26 mouse cellular contexts compared by ENCODE assay signal in the genomic region with DNA sequence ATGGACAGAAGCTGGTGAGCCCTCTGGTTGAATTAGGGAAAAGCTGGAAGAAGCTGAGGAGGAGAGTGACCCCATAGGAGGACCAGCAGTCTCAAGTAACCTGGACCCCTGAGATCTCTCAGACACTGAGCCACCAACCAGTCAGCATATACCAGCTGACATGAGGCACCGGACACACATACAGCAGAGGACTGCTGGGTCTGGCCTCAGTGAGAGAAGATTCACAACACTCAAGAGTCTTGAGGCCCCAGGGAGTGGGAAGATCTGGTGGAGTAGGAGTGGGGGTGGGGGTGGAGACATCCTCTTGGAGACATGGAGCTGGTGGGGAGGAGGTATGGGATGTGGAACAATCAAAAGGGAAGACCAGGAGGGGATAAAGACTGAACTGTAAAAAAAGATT.
DNase-seq lines count a peak whose midpoint lies in the region; ATAC-seq lines count a peak whose summit lies in the region.
"Had no signal": no experiment of that assay in that cellular context is flagged by ENCODE, and none has a peak within 500 bp of the region (broad histone marks: within the 10 kb centered on the region; RNA-seq: fewer than 3 reads in every experiment).

No protein-coding gene starts in this region.

- H3K27me3 ChIP-seq in forebrain, embryonic 12.5 days, result no peaks in the 10 kb centered on the region
- no peaks in the 10 kb centered on the region for H3K27me3 ChIP-seq in forebrain, embryonic 10.5 days (ENCODE audit: poor library complexity, severe bottlenecking)
- no peaks in the 10 kb centered on the region for H3K27me3 ChIP-seq in hindbrain, embryonic 12.5 days
- H3K27me3 ChIP-seq in hindbrain, embryonic 14.5 days (ENCODE audit: control insufficient read depth, insufficient read depth, low read length), result no peaks in the 10 kb centered on the region
- no peaks in the 10 kb centered on the region for H3K27me3 ChIP-seq in hindbrain, embryonic 16.5 days (replicated peaks; ENCODE audit: control insufficient read depth, insufficient read depth, low read length)
- H3K27me3 ChIP-seq in hindbrain, embryonic 10.5 days (ENCODE audit: insufficient read depth, poor library complexity, severe bottlenecking), result no peaks in the 10 kb centered on the region
- no peaks in the 10 kb centered on the region for H3K27me3 ChIP-seq in midbrain, embryonic 13.5 days
- no peaks in the 10 kb centered on the region for H3K27me3 ChIP-seq in midbrain, embryonic 11.5 days (ENCODE audit: control insufficient read depth, insufficient read depth, low read length)
- H3K27me3 ChIP-seq: CH12.LX; embryonic facial prominence, embryonic 12.5 days; forebrain, embryonic 13.5 days had no signal

- no peaks in the 10 kb centered on the region for H3K36me3 ChIP-seq in forebrain, embryonic 12.5 days (replicated peaks)
- no peaks in the 10 kb centered on the region for H3K36me3 ChIP-seq in forebrain, embryonic 10.5 days (replicated peaks)
- H3K36me3 ChIP-seq in hindbrain, embryonic 12.5 days, result no peaks in the 10 kb centered on the region
- H3K36me3 ChIP-seq in hindbrain, embryonic 14.5 days (replicated peaks; ENCODE audit: control insufficient read depth, insufficient read depth), result no peaks in the 10 kb centered on the region
- no peaks in the 10 kb centered on the region for H3K36me3 ChIP-seq in hindbrain, embryonic 16.5 days (ENCODE audit: control insufficient read depth, insufficient read depth, low read length)
- no peaks in the 10 kb centered on the region for H3K36me3 ChIP-seq in hindbrain, embryonic 10.5 days
- H3K36me3 ChIP-seq in midbrain, embryonic 13.5 days, result no peaks in the 10 kb centered on the region
- no peaks in the 10 kb centered on the region for H3K36me3 ChIP-seq in midbrain, embryonic 11.5 days (ENCODE audit: control insufficient read depth, insufficient read depth, low read length)
- H3K36me3 ChIP-seq: embryonic facial prominence, embryonic 10.5 days; embryonic facial prominence, embryonic 12.5 days; G1E had no signal

- no peaks in the 10 kb centered on the region for H3K4me1 ChIP-seq in forebrain, embryonic 12.5 days
- no peaks in the 10 kb centered on the region for H3K4me1 ChIP-seq in forebrain, embryonic 10.5 days
- no peaks in the 10 kb centered on the region for H3K4me1 ChIP-seq in hindbrain, embryonic 12.5 days
- no peaks in the 10 kb centered on the region for H3K4me1 ChIP-seq in hindbrain, embryonic 14.5 days (replicated peaks; ENCODE audit: control insufficient read depth, insufficient read depth, low read length)
- H3K4me1 ChIP-seq in hindbrain, embryonic 16.5 days (ENCODE audit: control insufficient read depth, insufficient read depth, low read depth, low read length), result no peaks in the 10 kb centered on the region
- H3K4me1 ChIP-seq in hindbrain, embryonic 10.5 days (replicated peaks), result no peaks in the 10 kb centered on the region
- no peaks in the 10 kb centered on the region for H3K4me1 ChIP-seq in midbrain, embryonic 13.5 days (replicated peaks)
- H3K4me1 ChIP-seq in midbrain, embryonic 11.5 days (ENCODE audit: control insufficient read depth, insufficient read depth, low read length), result no peaks in the 10 kb centered on the region
- H3K4me1 ChIP-seq: embryonic facial prominence, embryonic 10.5 days; embryonic facial prominence, embryonic 12.5 days; forebrain, embryonic 13.5 days had no signal

- no peak overlapping the region for H3K4me2 ChIP-seq in forebrain, embryonic 12.5 days
- H3K4me2 ChIP-seq in hindbrain, embryonic 12.5 days (replicated peaks), result no peak overlapping the region
- H3K4me2 ChIP-seq in hindbrain, embryonic 14.5 days (replicated peaks), result no peak overlapping the region
- H3K4me2 ChIP-seq in hindbrain, embryonic 16.5 days (ENCODE audit: low read length), result no peak overlapping the region
- no peak overlapping the region for H3K4me2 ChIP-seq in midbrain, embryonic 13.5 days (replicated peaks)
- H3K4me2 ChIP-seq in midbrain, embryonic 11.5 days, result no peak overlapping the region
- H3K4me2 ChIP-seq: embryonic facial prominence, embryonic 12.5 days; forebrain, embryonic 13.5 days had no signal

- WGBS in forebrain, embryonic 12.5 days, result 95% methylated on average over 1 of the region's 1 CpGs
- 92% methylated on average over 1 of the region's 1 CpGs for WGBS in forebrain, embryonic 10.5 days
- 89% methylated on average over 1 of the region's 1 CpGs for WGBS in hindbrain, embryonic 12.5 days
- 100% methylated on average over 1 of the region's 1 CpGs for WGBS in hindbrain, embryonic 14.5 days
- WGBS in hindbrain, embryonic 16.5 days, result 96% methylated on average over 1 of the region's 1 CpGs
- 93% methylated on average over 1 of the region's 1 CpGs for WGBS in hindbrain, embryonic 10.5 days
- WGBS in midbrain, embryonic 13.5 days, result 93% methylated on average over 1 of the region's 1 CpGs
- 95% methylated on average over 1 of the region's 1 CpGs for WGBS in midbrain, embryonic 11.5 days

- H3K27ac ChIP-seq in forebrain, embryonic 12.5 days, result no peak overlapping the region
- no peak overlapping the region for H3K27ac ChIP-seq in forebrain, embryonic 10.5 days
- no peak overlapping the region for H3K27ac ChIP-seq in hindbrain, embryonic 12.5 days
- no peak overlapping the region for H3K27ac ChIP-seq in hindbrain, embryonic 14.5 days
- no peak overlapping the region for H3K27ac ChIP-seq in hindbrain, embryonic 16.5 days (ENCODE audit: low read depth, low read length)
- H3K27ac ChIP-seq in hindbrain, embryonic 10.5 days, result no peak overlapping the region
- H3K27ac ChIP-seq in midbrain, embryonic 13.5 days, result no peak overlapping the region
- no peak overlapping the region for H3K27ac ChIP-seq in midbrain, embryonic 11.5 days (ENCODE audit: low read depth, low read length)
- H3K27ac ChIP-seq: embryonic facial prominence, embryonic 10.5 days; embryonic facial prominence, embryonic 12.5 days; forebrain, embryonic 13.5 days had no signal

- no peak overlapping the region for H3K9ac ChIP-seq in forebrain, embryonic 12.5 days
- H3K9ac ChIP-seq in hindbrain, embryonic 12.5 days, result no peak overlapping the region
- no peak overlapping the region for H3K9ac ChIP-seq in hindbrain, embryonic 14.5 days
- no peak overlapping the region for H3K9ac ChIP-seq in hindbrain, embryonic 16.5 days (ENCODE audit: low read depth, low read length)
- H3K9ac ChIP-seq in midbrain, embryonic 13.5 days (replicated peaks), result no peak overlapping the region
- no peak overlapping the region for H3K9ac ChIP-seq in midbrain, embryonic 11.5 days (ENCODE audit: low read length)
- H3K9ac ChIP-seq: embryonic facial prominence, embryonic 12.5 days; forebrain, embryonic 13.5 days; forebrain, postnatal 0 days had no signal

- no peaks in the 10 kb centered on the region for H3K9me3 ChIP-seq in forebrain, embryonic 12.5 days
- no peaks in the 10 kb centered on the region for H3K9me3 ChIP-seq in forebrain, embryonic 10.5 days
- H3K9me3 ChIP-seq in hindbrain, embryonic 12.5 days (replicated peaks), result no peaks in the 10 kb centered on the region
- H3K9me3 ChIP-seq in hindbrain, embryonic 14.5 days (ENCODE audit: control insufficient read depth, low read length), result no peaks in the 10 kb centered on the region
- H3K9me3 ChIP-seq in hindbrain, embryonic 16.5 days (ENCODE audit: control insufficient read depth, low read length), result no peaks in the 10 kb centered on the region
- no peaks in the 10 kb centered on the region for H3K9me3 ChIP-seq in hindbrain, embryonic 10.5 days
- H3K9me3 ChIP-seq in midbrain, embryonic 13.5 days, result no peaks in the 10 kb centered on the region
- H3K9me3 ChIP-seq in midbrain, embryonic 11.5 days (ENCODE audit: control insufficient read depth, low read length), result no peaks in the 10 kb centered on the region
- H3K9me3 ChIP-seq: embryonic facial prominence, embryonic 10.5 days; embryonic facial prominence, embryonic 12.5 days; forebrain, embryonic 13.5 days; G1E had no signal

- H3K4me3 ChIP-seq in forebrain, embryonic 12.5 days (replicated peaks), result no peak overlapping the region
- H3K4me3 ChIP-seq in forebrain, embryonic 10.5 days, result no peak overlapping the region
- H3K4me3 ChIP-seq in hindbrain, embryonic 12.5 days, result no peak overlapping the region
- H3K4me3 ChIP-seq in hindbrain, embryonic 14.5 days (replicated peaks; ENCODE audit: low read length), result no peak overlapping the region
- no peak overlapping the region for H3K4me3 ChIP-seq in hindbrain, embryonic 16.5 days (ENCODE audit: low read length)
- no peak overlapping the region for H3K4me3 ChIP-seq in hindbrain, embryonic 10.5 days
- no peak overlapping the region for H3K4me3 ChIP-seq in midbrain, embryonic 13.5 days (replicated peaks)
- H3K4me3 ChIP-seq in midbrain, embryonic 11.5 days (ENCODE audit: low read depth, low read length), result no peak overlapping the region
- H3K4me3 ChIP-seq: embryonic facial prominence, embryonic 10.5 days; embryonic facial prominence, embryonic 12.5 days; forebrain, embryonic 13.5 days had no signal

- 0 out of 2 replicates have a peak, but pooled peaks have one; percentile 14 for ATAC-seq in forebrain, embryonic 12.5 days (ENCODE audit: low FRiP score)
- 0 out of 2 replicates have a peak, but pooled peaks have one; percentile 26 for ATAC-seq in hindbrain, embryonic 12.5 days (ENCODE audit: low FRiP score)
- no peak for ATAC-seq in hindbrain, embryonic 14.5 days (ENCODE audit: low FRiP score)
- peak; percentile 58; the same call in 1 of the 2 replicates for ATAC-seq in hindbrain, embryonic 16.5 days
- peak; percentile 37; the same call in 1 of the 2 replicates for ATAC-seq in midbrain, embryonic 13.5 days
- no peak for ATAC-seq in midbrain, embryonic 11.5 days (ENCODE audit: low FRiP score)
- ATAC-seq: activated CD4-positive, CD25-positive, alpha-beta regulatory T cell, adult 4 months; CD4-positive, CD25-positive, alpha-beta regulatory T cell, adult 4 months; forebrain, embryonic 13.5 days; forebrain, postnatal 0 days; Patski had no signal

- no peak for DNase-seq in forebrain, embryonic 10.5 days (ENCODE audit: extremely low spot score, low spot score)
- DNase-seq in hindbrain, embryonic 14.5 days (ENCODE audit: low spot score), result no peak
- DNase-seq in hindbrain, embryonic 10.5 days (ENCODE audit: low spot score), result no peak
- DNase-seq in midbrain, embryonic 11.5 days (ENCODE audit: low spot score, missing footprints), result no peak
- DNase-seq: adrenal gland, adult 8-10 months; adrenal gland, postnatal 14 days; adrenal gland, postnatal 36 days; B cell, adult 2 months; cerebellum, adult 11-12 months; cerebellum, adult 2 months; cerebellum, adult 9-10 months; cerebellum, postnatal 10 days; cerebellum, postnatal 25 days; forebrain, postnatal 0 days had no signal

Comparison
In these comparisons a context has a peak if more than half of its experiments do, and no peak if none do; other contexts are left out.
1. ATAC-seq: peak in forebrain, embryonic 12.5 days (single experiment), hindbrain, embryonic 12.5 days (single experiment), hindbrain, embryonic 16.5 days (single experiment) and midbrain, embryonic 13.5 days (single experiment); none in hindbrain, embryonic 14.5 days (single experiment) and midbrain, embryonic 11.5 days (single experiment).